Mouse (Mus musculus) gastrocnemius, adult 2 months (tissue): Measurements from ENCODE around the gene Dlx4. TPM values are rescaled to one million over a fixed set of nuclear protein-coding genes. Genes with fewer than 3 reads are reported as not detected.

Experiments
- DNase-seq: peaks from one replicate; pipeline ENCODE4 v3.0.0; 2022
- H3K27ac ChIP-seq: fragments of 200-600 bp; 2 replicates; pipeline ENCODE4 v1.8.1; 2022; ENCODE audit warnings: mild to moderate bottlenecking
- H3K4me3 ChIP-seq: fragments of 200-600 bp; 2 replicates; pipeline ENCODE4 v1.8.1; 2022; ENCODE audit warnings: mild to moderate bottlenecking, moderate library complexity
- CTCF ChIP-seq: fragments of 200-600 bp; IDR thresholded peaks from 2 replicates; pipeline ENCODE4 v1.8.1; 2022; ENCODE audit warnings: antibody characterized with exemption, mild to moderate bottlenecking, moderate library complexity
- intact Hi-C: fragments of 180-260 bp; cut with DNase I; formaldehyde crosslinking; loops from one replicate; pipeline ENCODE4 v1.15.1; 2025
- total RNA-seq, 2 experiments: library from RNA; stranded (reverse); gene quantifications; 2 replicates each; pipeline ENCODE4 v1.2.3; 2021

The Dlx4 gene
- total RNA-seq, 2 experiments from 2014 or later = not detected

DNA sequence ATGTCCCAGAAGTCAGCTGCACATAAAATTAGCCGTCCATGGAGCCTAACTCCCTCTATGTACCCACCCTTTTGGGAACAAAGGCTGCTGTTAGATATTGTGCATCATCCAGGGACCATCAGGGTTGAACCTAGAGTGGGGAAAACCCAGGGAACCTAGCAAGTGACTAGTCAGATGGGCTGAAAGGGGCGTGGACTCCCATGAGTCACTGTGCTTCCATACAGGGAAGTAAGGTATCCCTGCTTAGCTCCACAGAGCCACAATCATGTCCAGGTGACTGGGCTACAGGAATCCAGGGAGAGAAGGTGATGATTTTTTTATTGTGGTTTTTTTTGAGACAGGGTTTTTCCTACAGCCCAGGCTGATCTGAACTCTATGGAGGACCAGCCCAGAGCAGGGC lies 37.1 kb downstream of the Dlx4 start:
- no peak for TF ChIP-seq CTCF
- no peak for DNase-seq
- intact Hi-C loops = loop anchor here (10.0 kb wide), 1 partner anchor 276 kb away; the partner anchor contains the start of gene Slc35b1
- H3K4me3 ChIP-seq = no peak overlapping the region
- H3K27ac ChIP-seq = no peak overlapping the region

DNA sequence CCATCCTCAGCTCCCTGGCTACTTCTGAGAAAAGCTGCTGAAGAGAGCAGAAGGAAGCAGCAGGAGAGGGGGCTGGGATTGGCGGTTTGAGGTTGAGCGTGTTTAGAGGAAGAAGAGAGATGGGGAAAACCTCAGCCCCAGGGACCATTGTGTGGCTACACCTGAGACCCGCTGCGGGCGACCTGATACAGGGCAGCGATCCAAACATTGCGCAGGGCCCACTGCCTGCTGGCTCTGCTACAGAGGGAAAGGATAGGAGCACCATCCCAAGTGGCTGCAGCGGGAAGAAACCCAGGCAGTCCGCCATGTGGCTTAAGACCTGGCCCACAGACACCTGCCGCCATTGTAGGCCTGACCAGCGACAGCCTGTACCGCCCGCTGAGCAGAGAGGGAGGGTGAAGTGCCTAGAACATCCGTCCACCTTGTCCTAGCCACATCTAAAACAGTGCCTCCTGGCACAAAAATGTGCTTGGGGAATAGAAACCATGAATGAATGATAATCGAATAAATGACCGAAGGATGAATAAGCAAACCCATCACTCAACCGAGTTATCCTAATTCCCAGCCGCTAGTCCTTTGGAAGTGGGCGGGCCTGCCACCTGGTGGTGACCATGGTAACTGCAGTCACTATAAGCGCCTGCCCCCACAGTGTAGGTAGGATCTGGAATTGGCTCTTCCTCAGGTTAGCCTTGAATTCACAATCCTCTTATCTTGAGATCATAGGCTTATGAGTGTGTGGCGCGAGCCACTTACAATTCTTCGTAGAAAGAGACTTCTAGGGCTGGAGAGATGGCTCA lies 39.4 kb downstream of the Dlx4 start:
- intact Hi-C loops = loop anchor here (1.0 to 10.0 kb wide), 3 partner anchors 30 to 278 kb away; partner anchors contain the start of genes Itga3 and Slc35b1

DNA sequence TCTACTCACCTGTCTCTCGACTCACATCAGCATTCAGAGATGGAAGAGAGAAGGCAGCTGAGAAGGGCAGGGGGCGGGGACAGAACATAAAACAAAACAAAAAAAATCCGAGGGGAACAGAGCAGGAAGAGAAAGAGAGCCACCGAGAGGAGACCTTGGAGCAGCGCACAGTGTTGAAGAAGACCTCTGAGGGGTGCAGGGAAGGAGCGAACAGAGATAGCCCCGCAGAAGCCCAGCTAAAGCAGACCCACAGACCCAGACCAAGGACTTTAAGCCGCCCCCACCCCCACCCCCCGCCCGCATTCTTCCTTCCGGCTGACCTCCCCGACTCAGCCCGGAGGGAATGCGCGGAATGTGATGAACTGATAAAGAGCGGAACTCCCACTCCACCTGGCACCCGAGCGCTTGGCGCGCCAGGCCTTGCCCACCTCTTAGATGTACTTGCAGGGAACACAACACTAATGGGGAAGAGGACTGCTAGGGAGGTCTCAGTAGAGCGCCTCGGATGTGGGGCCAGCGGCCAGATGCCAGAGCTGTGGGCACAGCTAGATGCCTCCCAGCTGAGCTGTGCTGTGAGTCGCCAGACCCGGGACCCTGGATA lies 40.7 kb downstream of the Dlx4 start:
- intact Hi-C loops = loop anchor here (10.0 kb wide), 1 partner anchor 279 kb away; the partner anchor contains the start of gene Slc35b1

More for the DNA sequence above, 39.4 kb downstream of the Dlx4 start:
- peak; percentile 76 for DNase-seq
- Histone ChIP-seq H3K27ac (no peak overlapping the region), H3K4me3 (no peak overlapping the region)
- peak; percentile 99; the same call in 1 of the 2 replicates for TF ChIP-seq CTCF

GRCm38 (mm10) chr11:95104266-95104665 lies 41.8 kb downstream of the Dlx4 start:
- no peak for DNase-seq
- TF ChIP-seq CTCF = no peak
- Histone ChIP-seq H3K27ac (no peak overlapping the region), H3K4me3 (no peak overlapping the region)
- intact Hi-C loops = loop anchor here (10.0 kb wide), 1 partner anchor 281 kb away; the partner anchor contains the start of gene Slc35b1

More for the DNA sequence above, 40.7 kb downstream of the Dlx4 start:
- no peak for TF ChIP-seq CTCF
- DNase-seq = no peak
- Histone ChIP-seq H3K27ac (peak overlapping the region; percentile 43), H3K4me3 (peak overlapping the region; percentile 43)

DNA sequence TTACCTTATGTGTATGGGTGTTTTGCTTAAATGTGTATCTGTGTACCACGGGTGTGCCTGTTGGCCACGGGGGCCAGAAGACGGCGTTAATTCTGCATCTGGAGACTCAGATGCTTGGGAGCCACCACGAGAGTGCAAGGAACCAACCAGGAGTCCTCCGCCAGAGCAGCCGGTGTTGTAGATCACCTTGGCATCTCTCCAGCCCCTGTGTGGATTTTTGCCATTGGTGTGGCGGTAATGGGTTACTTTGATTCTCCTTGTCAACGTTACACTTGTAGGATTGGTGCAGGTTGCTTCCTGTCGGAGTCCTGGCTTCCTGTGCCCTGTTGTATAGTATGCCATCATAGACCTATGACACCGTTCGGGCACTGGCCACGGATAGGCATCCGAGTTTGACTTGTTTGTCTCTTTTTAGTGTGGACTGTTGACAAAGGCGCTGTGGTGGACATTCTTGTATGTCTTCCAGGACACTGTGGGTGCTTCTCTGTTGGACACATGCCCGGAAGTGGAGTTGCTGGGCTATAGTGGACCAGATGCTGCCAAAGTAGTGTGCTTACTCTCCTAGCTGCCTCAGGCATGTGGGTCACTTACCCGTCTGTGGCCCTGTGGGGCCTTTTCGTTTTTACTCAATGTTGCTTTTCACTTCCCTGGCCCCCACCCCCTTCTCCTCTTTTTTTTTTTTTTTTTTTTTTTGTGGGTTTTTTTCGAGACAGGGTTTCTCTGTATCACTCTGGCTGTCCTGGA lies 43.7 kb downstream of the Dlx4 start:
- no peak for DNase-seq
- Histone ChIP-seq H3K27ac (no peak overlapping the region), H3K4me3 (no peak overlapping the region)
- no peak for TF ChIP-seq CTCF
- intact Hi-C loops = loop anchor here (10.0 kb wide), 1 partner anchor 282 kb away; the partner anchor contains the start of gene Slc35b1

DNA sequence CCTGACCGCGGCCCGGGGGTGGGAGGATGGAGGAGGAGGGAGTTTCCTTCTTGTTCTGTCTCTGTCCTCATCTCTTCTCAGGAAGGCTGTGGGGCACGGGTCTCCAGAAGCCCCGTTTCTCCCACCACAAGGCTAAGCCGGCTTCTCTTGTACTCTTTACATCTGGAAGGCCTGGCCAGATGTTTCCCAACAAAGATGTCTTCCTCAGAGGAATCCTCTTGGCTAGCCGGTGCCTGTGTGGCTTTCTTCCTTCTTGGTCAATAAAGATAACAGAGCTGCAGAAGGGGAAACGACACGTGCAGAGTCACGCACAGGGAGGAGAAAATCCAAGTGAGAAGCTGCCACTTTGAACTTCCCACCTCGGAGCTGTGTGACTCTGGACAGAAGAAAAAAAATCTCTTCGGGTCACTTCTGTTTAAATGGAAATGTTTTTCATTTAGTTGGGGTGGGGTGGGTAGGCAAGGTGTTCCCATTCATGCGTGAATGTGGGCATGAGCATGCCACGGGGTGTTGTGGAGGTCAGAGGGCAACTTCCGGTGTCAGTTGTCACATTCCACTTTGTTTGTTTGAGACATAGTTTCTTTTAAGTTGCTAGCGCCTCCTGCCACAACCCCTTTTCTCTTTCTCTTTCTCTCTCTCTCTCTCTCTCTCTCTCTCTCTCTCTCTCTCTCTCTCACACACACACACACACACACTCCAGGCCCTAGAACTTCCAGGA lies 44.8 kb downstream of the Dlx4 start:
- Histone ChIP-seq H3K27ac (no peak overlapping the region), H3K4me3 (no peak overlapping the region)
- TF ChIP-seq CTCF = no peak
- intact Hi-C loops = loop anchor here (10.0 kb wide), 1 partner anchor 284 kb away; the partner anchor contains the start of gene Slc35b1
- DNase-seq = no peak

DNA sequence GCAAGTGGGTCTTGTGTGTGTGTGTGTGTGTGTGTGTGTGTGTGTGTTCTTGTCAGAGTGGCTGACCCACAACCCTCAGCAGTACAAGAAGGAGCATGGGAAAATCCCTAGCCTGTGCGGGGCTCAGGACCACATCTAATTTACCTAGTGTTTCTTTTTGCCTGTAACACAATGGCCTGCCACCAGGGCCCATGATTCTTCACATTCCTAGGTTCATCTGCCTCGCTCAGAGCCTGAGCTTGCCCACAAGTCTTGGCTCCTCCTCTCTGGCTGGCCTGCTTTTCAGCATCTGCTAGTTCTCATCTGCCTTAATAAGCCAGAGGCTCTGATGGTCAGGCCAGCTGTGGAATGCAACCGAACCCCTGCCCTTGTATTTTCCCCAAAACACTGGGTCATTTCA lies 45.7 kb downstream of the Dlx4 start:
- Histone ChIP-seq H3K4me3 (no peak overlapping the region), H3K27ac (no peak overlapping the region)
- no peak for TF ChIP-seq CTCF
- intact Hi-C loops = loop anchor here (10.0 kb wide), 1 partner anchor 284 kb away; the partner anchor contains the start of gene Slc35b1
- peak; percentile 51 for DNase-seq

GRCm38 (mm10) chr11:95098346-95099095 lies 47.5 kb downstream of the Dlx4 start:
- Histone ChIP-seq H3K4me3 (no peak overlapping the region), H3K27ac (peak overlapping the region; percentile 12; the same call in 1 of the 2 replicates)
- DNase-seq = no peak
- TF ChIP-seq CTCF = no peak
- intact Hi-C loops = no loop called here

DNA sequence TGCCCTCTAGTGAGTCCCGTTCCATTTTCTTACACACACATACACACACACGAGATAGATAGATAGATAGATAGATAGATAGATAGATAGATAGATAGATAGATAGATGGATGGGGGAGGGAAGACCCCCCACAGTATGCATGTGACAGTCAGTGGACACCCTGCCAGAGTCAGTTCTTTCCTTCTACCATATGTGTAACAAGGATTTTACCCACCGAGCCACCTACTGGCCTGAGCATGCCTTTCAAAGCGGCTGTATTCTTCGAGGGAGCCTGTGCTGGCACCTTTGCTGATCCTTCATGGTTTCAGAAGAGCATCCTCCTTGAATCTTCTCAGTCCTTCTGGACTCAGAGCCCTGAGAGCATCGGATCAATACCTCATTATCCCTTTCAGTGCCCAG lies 48.2 kb downstream of the Dlx4 start:
- DNase-seq = no peak
- H3K4me3 ChIP-seq = no peak overlapping the region
- H3K27ac ChIP-seq = peak overlapping the region; percentile 12; the same call in 1 of the 2 replicates
- TF ChIP-seq CTCF = no peak
- intact Hi-C loops = no loop called here

GRCm38 (mm10) chr11:95096608-95097373 lies 49.3 kb downstream of the Dlx4 start:
- no peak for TF ChIP-seq CTCF
- Histone ChIP-seq H3K4me3 (no peak overlapping the region), H3K27ac (no peak overlapping the region)
- no peak for DNase-seq
- intact Hi-C loops = no loop called here
